Mouse (Mus musculus): ENCODE measurements at regions not wholly inside any gene's neighbourhood (a gene's known extent, or its start where the extent isn't known, plus 50 kb on each side); places are given as distances from the start of the nearest gene placed in this dataset.
"Not testable (repeated sequence)": the region's sequence is repeated elsewhere in the genome, so short reads cannot be mapped to it uniquely, and the experiment has no call there.

DNA sequence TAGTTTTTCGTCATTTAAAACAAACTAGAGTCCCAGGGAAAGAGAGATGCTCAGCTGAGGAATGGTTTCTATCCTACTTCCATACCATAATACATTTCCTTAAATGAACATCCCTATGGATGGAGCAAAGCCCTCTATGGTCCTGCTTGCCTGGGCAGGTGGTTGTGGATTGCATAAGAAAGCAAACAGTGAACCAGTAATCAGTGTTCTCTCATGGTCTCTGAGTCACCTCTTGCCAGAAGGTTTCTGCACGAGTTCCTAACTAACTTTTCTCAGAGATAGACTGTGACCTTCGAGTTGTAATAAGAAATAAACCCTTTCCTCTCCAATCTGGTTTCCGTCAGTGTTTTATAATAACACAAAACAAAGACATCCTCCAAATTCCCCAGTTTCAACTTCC, 62.9 kb upstream of the Bet1 start:
- no peak for DNase-seq

DNA sequence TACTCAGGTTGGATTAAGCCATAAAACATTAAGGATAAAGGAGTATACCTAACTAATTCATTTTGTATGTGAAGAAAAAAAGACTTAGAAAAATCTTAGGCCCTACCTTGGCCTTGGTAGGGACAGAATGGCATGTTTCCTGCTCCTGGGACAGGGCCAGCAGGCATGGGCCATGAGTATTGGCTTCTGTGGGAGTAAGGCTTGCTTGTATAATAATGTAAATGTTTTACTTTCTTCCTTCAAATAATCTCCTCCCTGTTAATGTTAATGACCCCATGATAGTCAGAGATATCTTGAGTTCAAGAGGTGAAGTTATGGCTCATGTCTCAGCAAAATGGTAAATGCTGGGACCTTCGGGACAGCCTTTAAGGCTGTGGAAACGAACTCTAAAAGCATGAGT, 71.5 kb upstream of the Bet1 start:
- DNase-seq: no peak

DNA sequence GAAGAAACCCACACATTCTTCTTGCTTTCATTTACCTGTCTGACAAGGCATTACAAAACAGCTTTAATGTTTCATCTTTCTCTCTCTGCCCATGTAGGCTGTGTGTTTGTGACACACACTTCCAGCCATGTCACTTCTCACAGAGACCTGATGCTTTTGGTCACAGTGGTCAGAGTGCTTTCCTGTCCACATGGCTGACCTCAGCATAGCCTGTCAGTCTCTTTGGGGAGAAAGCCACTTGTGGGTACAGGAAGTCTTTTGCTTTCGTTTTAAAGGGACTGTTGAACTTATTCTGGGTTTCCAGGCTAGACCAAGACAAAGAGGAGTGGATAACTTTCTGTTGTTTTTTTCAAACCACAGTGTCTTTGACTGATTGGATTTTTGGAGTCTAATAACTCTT, 77.0 kb upstream of the Bet1 start:
- no peak for DNase-seq

DNA sequence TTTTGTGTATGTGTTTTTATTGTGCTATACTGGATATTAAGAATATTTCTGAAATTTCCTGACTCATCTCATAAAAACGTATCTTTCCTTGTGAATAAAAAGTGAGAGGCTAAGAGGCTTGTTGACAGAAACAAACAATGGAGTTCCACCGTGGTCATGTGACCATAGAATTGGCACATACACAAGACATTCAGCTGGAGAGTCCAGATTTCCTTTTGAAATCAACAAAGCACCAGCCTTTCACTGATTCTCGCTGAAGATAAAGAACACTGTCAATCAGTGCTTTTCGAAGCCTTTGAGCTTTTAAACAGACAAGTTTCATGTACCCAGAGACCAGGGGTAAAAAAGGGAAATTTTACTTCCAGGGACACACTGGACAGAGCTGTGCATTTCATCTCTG, 80.3 kb upstream of the Bet1 start:
- no peak for DNase-seq

DNA sequence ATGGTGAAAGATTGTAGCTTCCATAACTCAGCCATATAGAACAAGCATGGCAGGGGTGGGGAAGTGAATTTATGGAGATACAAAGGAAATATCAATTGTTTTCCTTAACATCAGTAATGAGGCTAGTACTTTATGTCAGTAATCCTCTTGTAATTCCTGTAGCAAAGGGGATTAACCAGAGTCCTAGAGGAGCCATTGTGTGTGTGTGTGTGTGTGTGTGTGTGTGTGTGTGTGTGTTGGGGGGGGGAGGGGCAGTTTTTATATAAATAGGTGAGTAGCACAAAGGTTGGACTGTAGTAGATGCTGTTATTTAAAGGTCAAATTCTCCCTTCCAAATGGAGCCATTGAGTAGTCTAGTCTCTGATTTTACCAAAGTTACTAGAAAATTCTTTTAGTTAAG, 81.0 kb upstream of the Bet1 start:
- no peak for DNase-seq

DNA sequence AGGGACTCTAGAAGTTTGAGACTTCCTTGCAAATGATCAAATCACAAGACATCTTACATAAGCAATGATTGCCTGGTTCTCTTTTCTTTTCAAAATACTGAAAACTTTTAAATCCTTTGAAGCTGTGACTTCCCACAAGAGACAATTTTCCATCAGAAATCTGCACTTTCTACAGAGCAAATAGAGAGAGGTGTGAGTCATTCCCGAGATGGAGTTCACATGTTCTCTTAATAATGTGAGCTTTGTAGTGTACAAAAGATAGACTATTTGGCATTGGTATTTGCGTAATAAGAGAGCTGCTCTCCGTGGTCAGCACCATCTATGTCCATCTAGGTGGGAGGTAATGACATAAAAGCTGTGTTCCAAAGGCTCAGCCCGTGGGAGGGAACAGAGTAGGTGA, 84.8 kb upstream of the Bet1 start:
- DNase-seq: no peak

DNA sequence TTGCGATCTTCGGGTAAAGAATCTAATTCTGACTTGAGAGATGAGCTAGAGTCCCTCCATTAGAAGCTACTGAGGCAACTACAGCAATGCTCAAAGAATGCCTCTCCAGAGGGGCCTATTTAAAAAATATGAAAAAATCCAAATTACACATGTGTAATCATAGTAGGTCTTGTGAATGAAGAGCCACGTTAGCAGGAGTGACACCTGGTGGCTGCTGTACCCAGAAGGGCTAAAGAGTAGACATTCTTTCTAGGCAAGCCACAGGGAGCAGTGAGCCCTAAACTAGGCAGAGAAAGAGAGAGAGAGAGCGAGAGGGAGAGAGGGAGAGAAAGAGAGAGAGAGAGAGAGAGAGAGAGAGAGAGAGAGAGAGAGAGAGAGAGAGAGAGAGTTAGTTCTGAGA, 100.9 kb upstream of the Bet1 start:
- no peak for DNase-seq

DNA sequence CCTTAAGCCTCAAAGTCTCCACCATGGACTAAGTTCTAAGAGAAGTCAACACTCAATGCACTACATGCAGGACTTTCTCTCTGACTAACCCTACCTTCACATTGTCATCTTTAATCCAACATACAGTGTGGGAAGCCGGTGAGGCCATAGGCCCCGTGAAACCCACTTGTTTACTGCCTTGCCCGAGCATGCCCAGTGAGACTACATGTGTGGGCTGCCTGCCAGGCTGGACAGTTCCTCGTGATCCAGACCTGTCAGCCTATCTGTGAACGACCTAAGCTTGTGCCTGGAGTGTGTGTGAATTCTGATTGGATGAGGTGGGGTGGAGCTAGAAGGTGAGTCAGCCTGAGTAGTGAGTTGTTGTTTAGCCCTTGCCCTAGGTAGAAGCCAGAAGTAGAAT, 104.2 kb upstream of the Bet1 start:
- not testable (repeated sequence) for DNase-seq

DNA sequence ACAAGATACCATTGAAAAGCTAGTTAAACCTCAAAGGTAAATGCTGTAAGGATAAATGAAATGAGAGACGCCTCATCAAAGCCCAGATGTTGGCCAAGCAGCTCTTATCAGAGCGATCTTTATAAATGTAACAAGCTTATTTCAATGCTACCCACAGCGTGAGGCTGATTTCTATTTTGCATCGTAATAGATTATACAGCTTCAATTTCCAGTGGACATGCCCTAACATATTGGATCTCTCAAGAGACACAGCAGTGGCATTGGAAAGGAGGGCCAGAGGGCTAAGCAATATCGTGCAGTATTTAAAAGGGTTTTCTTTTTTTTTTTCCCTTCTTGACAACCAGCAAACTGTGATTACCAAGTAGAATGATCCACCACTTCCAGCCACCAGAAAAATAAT, 106.5 kb upstream of the Bet1 start:
- DNase-seq: no peak

DNA sequence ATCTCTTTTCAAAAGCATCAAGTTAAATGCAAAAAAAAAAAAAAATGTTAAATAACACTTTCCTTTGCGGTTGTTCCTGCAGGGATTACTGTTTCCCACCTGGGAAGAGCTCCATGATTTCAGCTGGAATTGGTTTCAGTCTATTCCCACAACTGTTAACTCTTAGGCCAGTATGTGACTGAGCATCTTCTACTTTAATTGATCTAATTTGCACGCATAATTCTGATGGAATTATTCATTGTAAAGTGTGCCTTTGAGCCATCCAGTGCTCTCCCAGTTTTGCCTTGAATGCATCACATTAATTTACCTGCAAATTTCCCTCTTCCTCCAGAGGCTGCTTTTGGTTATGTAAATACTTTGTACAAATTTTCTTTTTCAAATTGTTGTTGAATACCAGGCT, 114.4 kb upstream of the Bet1 start:
- DNase-seq: no peak

DNA sequence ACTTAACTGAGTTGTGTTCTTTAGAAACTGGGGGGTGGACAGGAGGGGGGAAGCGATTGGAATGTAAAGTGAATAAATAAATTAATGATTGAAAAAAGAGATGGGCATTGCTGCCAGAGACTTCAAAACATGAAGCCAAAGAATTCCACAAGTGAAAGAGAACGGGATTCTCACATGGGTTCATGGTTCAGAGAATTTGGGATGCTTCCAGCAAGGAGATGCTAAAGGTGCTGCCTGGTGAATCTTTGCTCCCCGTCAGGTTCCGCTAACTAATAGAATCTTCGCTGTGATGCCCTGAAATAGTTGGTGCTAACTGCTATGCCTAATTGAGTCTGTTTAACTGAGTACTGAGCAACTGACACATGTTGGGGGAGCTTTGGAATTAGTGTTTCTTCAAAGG, 118.9 kb upstream of the Bet1 start:
- no peak for DNase-seq

DNA sequence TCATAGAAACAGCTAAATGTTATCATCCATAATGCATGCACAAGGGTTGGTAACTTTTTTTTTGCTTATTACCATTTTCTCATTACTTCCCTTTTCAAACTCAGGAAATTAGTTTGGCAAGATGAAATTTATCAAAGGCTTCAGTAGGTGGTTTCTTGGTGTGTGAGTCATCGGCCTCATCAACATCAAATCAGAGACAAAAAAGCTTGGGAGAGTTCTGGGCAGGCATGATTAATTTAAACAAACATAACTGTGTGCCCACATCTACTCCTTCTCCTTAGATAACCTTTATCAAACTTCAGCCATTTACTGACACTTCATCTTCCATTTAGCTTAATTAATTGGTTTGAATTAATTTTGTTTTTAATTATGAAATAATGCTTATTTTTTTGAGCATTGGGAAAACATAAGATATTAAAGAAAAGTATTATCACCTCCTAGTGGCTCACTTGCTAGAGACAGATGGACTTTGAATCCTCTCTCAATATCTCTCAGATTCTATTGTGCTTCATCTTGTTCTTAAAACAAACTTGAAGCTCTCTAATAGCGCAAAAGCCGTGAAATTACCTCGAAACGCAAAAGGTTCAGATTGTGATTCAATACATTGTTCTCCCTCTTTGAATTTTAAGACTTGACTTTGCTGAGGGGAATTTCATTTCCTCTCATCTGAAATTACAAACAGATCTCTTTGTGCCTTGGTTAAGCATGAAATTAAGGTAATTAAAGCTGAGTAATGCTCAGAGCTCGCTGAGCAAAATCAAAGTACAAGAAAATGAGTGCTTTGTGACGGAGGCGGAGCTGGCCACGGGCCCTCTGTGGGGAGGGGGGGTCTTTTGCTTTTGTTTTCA, 158.7 kb upstream of the Bet1 start:
- no peak for DNase-seq

DNA sequence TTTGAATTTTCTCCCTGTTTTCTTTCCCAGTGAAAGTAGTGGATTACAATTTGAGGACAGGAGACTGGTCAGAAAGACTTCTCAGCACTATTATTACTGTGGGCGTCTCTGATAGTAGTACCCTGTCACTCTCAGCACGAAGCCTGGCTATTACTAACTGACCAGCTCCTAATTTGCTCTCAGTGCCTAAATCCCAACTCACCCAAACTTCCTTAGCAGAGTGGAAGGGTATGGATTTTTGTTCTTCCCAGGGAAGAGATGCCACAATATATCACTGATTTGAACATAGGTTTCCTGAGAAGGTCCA, 159.3 kb upstream of the Bet1 start:
- DNase-seq: no peak

DNA sequence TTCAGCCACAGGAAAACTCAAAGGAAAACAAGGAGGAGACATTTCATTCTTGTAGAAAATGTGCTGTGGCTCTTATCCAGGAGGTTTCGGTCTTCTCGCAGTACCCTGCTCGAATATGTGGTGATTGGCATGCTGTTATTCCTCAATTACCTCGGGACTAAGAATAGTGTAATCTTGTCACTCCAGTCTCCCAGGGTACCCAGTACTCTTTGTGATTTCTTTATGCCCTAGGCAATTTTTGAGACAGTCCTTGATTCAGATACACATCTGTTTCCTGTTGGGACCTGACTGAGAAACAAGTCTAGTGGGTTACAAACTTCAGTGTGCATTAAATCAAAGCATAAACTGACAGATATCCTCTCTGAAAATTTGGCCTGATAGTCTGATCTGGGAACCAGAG, 189.8 kb upstream of the Bet1 start:
- no peak for DNase-seq

DNA sequence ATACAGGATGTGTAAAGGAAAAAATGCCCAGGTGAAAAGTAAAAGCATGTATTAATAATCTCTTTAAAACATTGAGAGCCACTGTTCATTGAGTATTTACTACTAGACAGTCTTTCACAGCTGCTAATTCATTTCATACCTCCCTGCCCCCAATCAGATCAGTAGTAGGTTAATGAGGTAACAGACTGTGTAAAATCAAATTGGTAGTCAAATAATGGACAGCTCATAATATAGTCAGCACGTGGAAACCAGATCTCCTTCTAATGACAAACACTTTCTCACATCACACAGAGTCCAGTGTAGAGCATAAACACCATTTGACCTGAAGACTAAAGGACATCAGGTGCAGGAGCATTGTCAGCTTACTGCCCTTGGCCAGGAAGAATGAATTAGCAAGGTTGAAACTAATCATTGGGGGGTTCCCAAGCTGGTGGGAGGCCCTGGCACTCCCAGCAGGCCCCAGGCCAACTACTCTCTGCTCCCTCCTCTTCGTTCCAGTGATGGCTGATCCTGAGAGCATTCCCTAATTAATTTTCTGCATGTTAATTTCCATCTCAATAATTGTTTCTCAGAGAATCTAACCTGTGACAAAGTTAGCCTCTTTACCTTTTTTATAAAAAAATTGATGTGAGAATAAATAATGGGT, 190.6 kb upstream of the Bet1 start:
- DNase-seq: no peak

DNA sequence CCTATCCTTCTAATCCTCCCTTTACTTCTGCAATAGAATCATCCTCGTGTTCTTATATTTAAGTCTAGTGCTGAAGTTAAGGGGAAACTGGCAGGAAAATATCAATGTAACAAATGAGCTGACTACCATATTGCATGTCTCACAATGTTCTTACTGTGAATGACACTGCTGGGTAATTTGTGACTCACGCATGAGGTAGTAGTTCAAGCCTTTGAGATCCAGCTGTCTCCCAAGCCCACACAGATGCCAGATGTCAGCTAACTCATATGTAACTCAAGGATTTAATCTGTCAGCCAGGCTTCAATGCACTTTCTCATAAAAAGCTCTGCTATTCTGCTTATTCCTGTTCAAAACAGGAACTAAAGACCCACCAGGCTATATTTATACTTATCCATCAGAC, 204.6 kb upstream of the Bet1 start:
- no peak for DNase-seq

DNA sequence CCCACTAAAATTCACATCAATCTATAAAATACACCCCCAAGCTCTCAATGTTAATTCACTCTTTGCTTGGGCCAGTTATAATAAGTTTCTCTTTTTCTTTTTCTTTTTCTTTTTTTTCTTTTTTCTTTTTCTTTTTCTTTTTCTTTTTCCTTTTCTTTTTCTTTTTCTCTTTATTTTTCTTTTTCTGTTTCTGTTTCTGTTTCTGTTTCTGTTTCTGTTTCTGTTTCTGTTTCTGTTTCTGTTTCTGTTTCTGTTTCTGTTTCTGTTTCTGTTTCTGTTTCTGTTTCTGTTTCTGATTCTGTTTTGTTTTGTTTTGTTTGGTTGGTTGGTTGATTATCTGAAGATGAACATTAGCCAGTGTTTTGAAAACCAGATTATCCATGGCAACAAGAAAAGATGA, 201.2 kb upstream of the Col1a2 start:
- not testable (repeated sequence) for DNase-seq

DNA sequence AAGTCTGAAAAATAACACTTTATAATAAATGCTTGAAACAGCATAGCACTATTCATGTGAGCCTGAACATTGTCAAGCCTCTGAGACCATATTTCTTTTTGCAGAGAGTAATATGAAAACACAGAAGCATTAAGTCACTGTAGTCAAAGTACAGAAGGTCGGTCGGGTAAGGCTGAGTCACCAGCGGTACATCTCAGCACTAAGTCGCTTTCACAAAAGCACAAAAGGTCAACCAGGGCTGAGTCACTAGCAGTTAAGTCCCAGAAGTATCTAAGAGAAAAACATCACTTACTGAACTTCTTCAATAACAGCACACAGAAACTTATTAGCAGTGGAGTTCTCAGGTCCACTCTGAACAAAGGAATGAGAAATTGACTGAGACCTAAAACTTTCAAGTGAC, 154.7 kb upstream of the Col1a2 start:
- no peak for DNase-seq

DNA sequence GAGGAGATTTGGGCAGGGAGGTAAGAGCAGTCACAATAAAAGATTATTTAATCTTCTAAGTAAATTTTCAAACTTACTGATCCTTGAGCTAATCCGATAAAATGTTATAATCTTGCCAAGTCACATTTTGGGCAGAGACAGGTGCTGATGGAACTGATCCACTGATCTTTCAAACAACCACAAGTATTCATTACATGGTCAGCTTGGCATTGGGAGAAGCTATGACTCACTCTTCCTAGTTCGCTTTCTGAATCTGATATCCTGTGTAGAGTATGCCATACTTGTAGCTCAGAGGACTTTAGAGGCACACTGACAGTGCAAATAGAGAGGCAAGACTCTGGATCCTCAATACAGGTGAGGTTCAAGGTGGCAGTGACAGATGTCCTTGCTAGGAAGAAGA, 142.4 kb upstream of the Col1a2 start:
- DNase-seq: no peak

DNA sequence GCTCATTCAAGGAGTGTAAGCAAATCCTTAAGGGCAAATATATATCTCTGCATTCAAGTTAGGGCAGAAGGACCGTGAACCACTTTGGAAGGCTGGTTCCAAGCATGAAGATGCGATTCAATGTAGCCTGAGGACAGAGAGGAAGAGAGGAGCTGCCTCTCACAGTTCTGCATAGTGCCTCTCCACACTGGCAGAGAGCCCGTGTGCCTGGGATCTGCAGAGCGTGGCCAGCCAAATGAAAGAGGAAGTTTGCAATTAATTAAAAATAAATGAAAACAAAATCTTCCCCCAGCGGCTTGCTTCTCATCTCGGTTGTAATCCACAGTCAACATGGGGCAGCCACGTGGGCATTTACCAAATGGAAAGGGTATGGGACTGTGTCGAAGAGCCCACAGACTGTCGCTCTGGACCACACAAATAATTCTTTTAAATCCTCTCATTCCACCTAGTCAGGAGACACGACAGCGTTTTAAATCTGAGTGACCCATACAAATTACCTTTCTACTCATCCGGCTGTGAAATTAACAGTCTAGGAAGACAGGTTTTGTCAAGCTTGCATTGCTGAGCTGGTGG, 129.1 kb upstream of the Col1a2 start:
- no peak for DNase-seq

DNA sequence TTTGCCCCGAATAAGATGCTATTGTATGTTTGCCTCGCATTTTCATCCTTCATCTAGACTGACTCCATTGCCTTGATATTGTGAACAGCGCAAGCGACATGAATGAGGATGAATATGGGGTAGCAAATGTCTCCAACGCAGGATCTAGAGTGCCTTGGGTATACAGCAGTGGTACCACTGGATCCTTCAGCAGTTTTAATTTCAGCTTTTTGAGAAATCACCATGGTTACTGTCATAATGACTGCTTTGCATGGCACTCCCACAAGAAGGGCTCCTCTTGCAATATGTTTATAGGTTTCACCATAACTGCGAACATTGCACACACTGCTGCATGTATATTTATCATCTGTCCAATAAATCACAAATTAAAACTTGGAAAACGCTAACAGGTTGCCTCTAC, 107.8 kb upstream of the Col1a2 start:
- DNase-seq: no peak

DNA sequence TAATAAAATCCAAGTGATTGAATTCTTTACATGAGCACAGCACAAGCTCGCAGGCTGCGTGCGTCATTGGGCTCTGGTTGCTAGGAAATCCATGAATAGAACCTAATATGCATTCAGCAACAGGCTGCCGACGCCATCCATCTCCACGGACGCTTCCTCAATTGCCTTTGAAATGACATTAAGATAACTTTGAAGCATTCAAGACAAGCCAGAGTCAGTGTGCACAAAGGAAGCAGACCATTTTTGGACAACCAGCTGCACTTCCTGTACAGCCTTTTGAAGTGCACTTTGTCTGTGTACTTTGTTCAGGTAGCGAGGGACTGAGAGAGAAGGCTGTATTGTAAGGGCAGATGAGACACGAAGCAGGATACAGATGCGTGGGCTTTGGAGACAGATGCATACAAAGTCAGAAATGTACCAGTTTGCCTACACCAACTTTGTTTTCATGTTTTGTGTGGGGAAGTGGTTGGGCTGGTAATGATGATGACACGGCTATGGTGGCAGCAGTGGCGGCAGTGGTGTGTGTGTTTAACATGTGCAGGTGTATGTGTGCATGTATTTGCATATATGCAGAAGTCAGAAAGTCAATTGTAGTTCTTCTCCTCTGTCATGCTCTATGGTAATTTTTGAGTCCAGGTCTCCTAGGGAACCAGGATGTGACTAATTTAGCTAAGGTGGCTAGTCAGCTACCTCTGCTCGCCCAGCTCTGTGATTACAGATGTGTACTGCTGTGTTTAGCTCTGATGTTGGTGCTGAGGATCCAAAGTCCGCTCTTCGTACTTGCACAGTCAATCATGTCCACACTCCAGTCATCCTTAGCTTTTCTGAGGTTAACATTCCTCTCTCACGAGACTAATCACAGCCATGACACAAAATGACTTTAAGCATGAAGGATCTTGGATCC, 106.7 kb upstream of the Col1a2 start:
- peak; percentile 53 for DNase-seq

DNA sequence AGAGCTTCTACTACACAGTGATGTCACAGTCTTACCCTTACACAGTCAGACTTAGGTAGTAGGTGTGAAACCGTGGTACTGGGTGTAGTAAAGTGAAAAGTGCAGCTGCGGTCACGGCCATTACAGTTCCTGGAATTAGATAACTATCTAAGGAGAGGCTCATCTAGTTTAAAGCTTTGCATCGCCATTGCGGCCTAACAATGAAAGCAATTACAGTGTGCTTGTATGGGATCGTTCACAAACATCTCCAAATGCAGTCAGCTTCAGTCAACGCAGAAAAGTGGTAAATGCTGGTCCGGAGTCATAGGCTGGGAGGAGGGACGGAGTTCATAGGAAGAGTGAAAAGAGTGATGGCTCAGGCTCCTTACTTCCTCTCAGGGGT, 106.0 kb upstream of the Col1a2 start:
- no peak for DNase-seq

DNA sequence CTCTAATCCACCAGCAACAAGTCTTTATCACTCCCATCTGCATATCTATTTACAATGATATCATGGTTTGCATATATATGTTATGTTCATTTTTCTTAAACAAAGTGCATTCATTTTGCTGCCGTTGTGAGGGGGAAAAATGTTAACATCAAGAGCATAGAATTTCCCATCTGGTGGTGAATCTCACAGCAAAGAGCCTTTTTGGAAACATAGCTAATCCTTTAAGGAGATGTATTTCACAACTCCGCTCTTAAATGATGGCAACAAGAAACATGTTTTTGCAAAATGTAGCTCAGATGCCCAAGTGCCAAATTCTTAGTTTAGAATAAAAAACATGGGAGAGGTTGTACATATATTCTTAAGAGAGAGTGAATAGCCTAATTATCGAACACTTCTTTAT, 99.3 kb upstream of the Col1a2 start:
- DNase-seq: no peak
